Mouse (Mus musculus) liver, embryonic 14.5 days (tissue): ENCODE measurements around the gene Matn3.

ENCODE experiments used
- CTCF ChIP-seq: IDR thresholded peaks from 2 replicates; pipeline ENCODE4 v1.5.1; 2016; ENCODE audit warnings: antibody characterized with exemption, low read depth, control low read depth
- EP300 ChIP-seq: IDR thresholded peaks from 2 replicates; pipeline ENCODE4 v1.6.1; 2016; ENCODE audit warnings: antibody characterized with exemption, low read depth

GRCm38 (mm10) chr12:8902479-8902878 lies 45.2 kb upstream of the Matn3 start:
- TF ChIP-seq CTCF: no peak
- no peak for TF ChIP-seq EP300
